Mouse (Mus musculus) myocyte (in vitro differentiated cells): ENCODE measurements at regions not wholly inside any gene's neighbourhood (a gene's known extent, or its start where the extent isn't known, plus 50 kb on each side); places are given as distances from the start of the nearest gene placed in this dataset.

Source experiments
- H3K27me3 ChIP-seq: one replicate; pipeline ENCODE4 v1.6.1; 2011; ENCODE audit not compliant: control insufficient read depth, insufficient read depth, insufficient read length
- H3K36me3 ChIP-seq: one replicate; pipeline ENCODE4 v1.6.1; 2011; ENCODE audit not compliant: control insufficient read depth, insufficient read depth
- H3K4me2 ChIP-seq: one replicate; pipeline ENCODE4 v1.6.1; 2011; ENCODE audit warnings: low read depth, control low read depth
- H3K4me3 ChIP-seq: one replicate; pipeline ENCODE4 v1.5.1; 2011; ENCODE audit warnings: mild to moderate bottlenecking, control low read depth, moderate library complexity
- H3K79me2 ChIP-seq: one replicate; pipeline ENCODE4 v1.6.1; 2011; ENCODE audit not compliant: control insufficient read depth, insufficient read depth
- H3ac ChIP-seq: one replicate; pipeline ENCODE4 v1.6.1; 2011; ENCODE audit not compliant: control insufficient read depth, insufficient read length
- CEBPB ChIP-seq: IDR thresholded peaks from 2 replicates; pipeline ENCODE4 v1.6.1; 2011; ENCODE audit warnings: mild to moderate bottlenecking, moderate library complexity; ENCODE audit not compliant: poor library complexity, insufficient read depth, severe bottlenecking
- E2F4 ChIP-seq: IDR thresholded peaks from one replicate; pipeline ENCODE4 v1.6.1; 2011; ENCODE audit warnings: mild to moderate bottlenecking, control low read depth, moderate library complexity; ENCODE audit not compliant: insufficient read depth
- MAX ChIP-seq: IDR thresholded peaks from one replicate; pipeline ENCODE4 v1.6.1; 2011; ENCODE audit warnings: low read depth, mild to moderate bottlenecking, control low read depth
- MYOD1 ChIP-seq, 3 experiments: IDR thresholded peaks; one replicate each; pipeline ENCODE4 v1.6.1; 2011; ENCODE audit warnings: control low read depth in 2 of 3, low read depth in 2 of 3, mild to moderate bottlenecking in 2 of 3, moderate library complexity in 1 of 3; ENCODE audit not compliant: insufficient read length in 2 of 3, control insufficient read depth in 1 of 3
- MYOG ChIP-seq, 3 experiments: IDR thresholded peaks; one replicate each; pipeline ENCODE4 v1.6.1; 2011; ENCODE audit warnings: control low read depth in 2 of 3, low read depth in 2 of 3, mild to moderate bottlenecking in 2 of 3; ENCODE audit not compliant: insufficient read length in 2 of 3, control insufficient read depth in 1 of 3, insufficient read depth in 1 of 3
- POLR2A ChIP-seq: IDR thresholded peaks from one replicate; pipeline ENCODE4 v1.6.1; 2011; ENCODE audit warnings: low read depth, mild to moderate bottlenecking, control low read depth, moderate library complexity; ENCODE audit not compliant: insufficient read length
- POLR2AphosphoS2 ChIP-seq: IDR thresholded peaks from one replicate; pipeline ENCODE4 v1.6.1; 2011; ENCODE audit warnings: low read depth, control low read depth; ENCODE audit not compliant: insufficient read length
- REST ChIP-seq: IDR thresholded peaks from one replicate; pipeline ENCODE4 v1.6.1; 2011; ENCODE audit warnings: mild to moderate bottlenecking, control low read depth, moderate library complexity; ENCODE audit not compliant: insufficient read depth, insufficient read length
- SRF ChIP-seq: IDR thresholded peaks from one replicate; pipeline ENCODE4 v1.6.1; 2011; ENCODE audit warnings: low read depth; ENCODE audit not compliant: control insufficient read depth, insufficient read length
- TCF12 ChIP-seq: IDR thresholded peaks from one replicate; pipeline ENCODE4 v1.6.1; 2011; ENCODE audit warnings: mild to moderate bottlenecking, control low read depth; ENCODE audit not compliant: poor library complexity, insufficient read depth, severe bottlenecking
- TCF3 ChIP-seq: IDR thresholded peaks from one replicate; pipeline ENCODE4 v1.6.1; 2011; ENCODE audit warnings: low read depth, control low read depth; ENCODE audit not compliant: insufficient read length
- USF1 ChIP-seq: IDR thresholded peaks from one replicate; pipeline ENCODE4 v1.6.1; 2011; ENCODE audit warnings: low read depth, mild to moderate bottlenecking, control low read depth, moderate library complexity

DNA sequence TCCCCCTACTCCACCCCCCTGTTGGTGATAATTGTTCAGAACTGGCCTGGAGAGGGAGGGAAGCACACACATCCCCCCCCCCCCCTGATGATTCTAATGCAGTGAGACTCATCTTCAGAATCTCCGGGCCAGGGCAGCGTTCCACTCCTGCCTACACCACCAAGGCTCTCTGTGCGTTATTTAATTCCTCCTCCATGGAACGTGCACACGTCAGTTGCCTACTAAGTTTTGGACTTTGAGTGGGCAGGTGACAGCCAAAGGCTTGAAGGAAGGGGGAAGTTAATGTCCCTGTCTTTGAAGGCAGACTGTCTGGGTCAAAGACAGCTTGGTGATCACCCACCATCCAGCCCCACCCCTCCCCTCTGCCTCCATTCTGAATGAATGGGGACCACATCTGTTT lies 339.8 kb upstream of the Sall1 start:
- no peaks in the 10 kb centered on the region for H3K79me2 ChIP-seq
- TF ChIP-seq POLR2A (no peak), SRF (no peak), TCF3 (no peak), POLR2AphosphoS2 (no peak), MAX (no peak), REST (no peak), MYOD1 (IDR thresholded peaks at IDR 0.05; ENCODE audit: control insufficient read depth in 1 of 3, insufficient read length in 2 of 3, low read depth in 2 of 3) (no peak), TCF12 (no peak), E2F4 (no peak), USF1 (no peak), CEBPB (no peak), MYOG (IDR thresholded peaks at IDR 0.05; ENCODE audit: control insufficient read depth in 1 of 3, insufficient read depth in 1 of 3, insufficient read length in 2 of 3, low read depth in 2 of 3) (no peak)
- no peak overlapping the region for H3K4me2 ChIP-seq
- H3K4me3 ChIP-seq, result no peak overlapping the region
- H3K36me3 ChIP-seq, result no peaks in the 10 kb centered on the region
- no peaks in the 10 kb centered on the region for H3K27me3 ChIP-seq
- no peak overlapping the region for H3ac ChIP-seq

- H3K27me3 ChIP-seq, result no peaks in the 10 kb centered on the region
- no peak overlapping the region for H3K4me3 ChIP-seq
- no peaks in the 10 kb centered on the region for H3K36me3 ChIP-seq
- no peak overlapping the region for H3K4me2 ChIP-seq
- H3K79me2 ChIP-seq, result no peaks in the 10 kb centered on the region
- TF ChIP-seq MYOG (IDR thresholded peaks at IDR 0.05; ENCODE audit: control insufficient read depth in 1 of 3, insufficient read depth in 1 of 3, insufficient read length in 2 of 3, low read depth in 2 of 3), result no peak
- TF ChIP-seq CEBPB, result no peak
- no peak for TF ChIP-seq MYOD1 (IDR thresholded peaks at IDR 0.05; ENCODE audit: control insufficient read depth in 1 of 3, insufficient read length in 2 of 3, low read depth in 2 of 3)
- no peak for TF ChIP-seq E2F4
- no peak for TF ChIP-seq POLR2A
- TF ChIP-seq REST, result no peak
- TF ChIP-seq USF1, result no peak
- no peak for TF ChIP-seq POLR2AphosphoS2
- TF ChIP-seq SRF, result no peak
- no peak for TF ChIP-seq TCF12
- no peak for TF ChIP-seq TCF3
- TF ChIP-seq MAX, result no peak
- no peak overlapping the region for H3ac ChIP-seq
Measured at GRCm38 (mm10) chr8:89382538-89383380, 338.8 kb upstream of the Sall1 start.

DNA sequence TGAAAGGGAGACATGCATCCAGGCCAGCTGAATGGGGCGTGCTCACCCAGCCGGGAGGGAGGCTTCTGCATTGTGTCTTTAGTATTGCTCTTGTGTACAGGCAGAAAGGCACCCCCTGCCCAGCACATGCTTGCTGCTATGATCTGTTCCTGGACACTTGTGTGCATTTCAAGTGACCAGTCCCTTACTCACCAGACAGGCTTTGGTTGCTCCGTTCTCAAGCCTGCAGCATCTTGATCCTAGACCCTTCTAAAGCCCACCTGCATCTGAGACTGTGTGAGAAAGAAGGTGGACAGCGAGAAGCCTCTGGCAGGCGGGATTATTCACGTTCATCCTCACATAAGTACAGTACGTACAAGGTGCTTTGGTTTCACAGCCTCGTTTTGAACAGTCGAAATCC lies 336.5 kb upstream of the Sall1 start:
- no peaks in the 10 kb centered on the region for H3K27me3 ChIP-seq
- TF ChIP-seq E2F4 (no peak), POLR2AphosphoS2 (no peak), REST (no peak), CEBPB (no peak), TCF12 (no peak), MAX (no peak), POLR2A (no peak), SRF (no peak), USF1 (no peak), MYOG (IDR thresholded peaks at IDR 0.05; ENCODE audit: control insufficient read depth in 1 of 3, insufficient read depth in 1 of 3, insufficient read length in 2 of 3, low read depth in 2 of 3) (no peak)
- no peaks in the 10 kb centered on the region for H3K79me2 ChIP-seq
- no peak overlapping the region for H3K4me2 ChIP-seq
- no peak overlapping the region for H3ac ChIP-seq
- no peaks in the 10 kb centered on the region for H3K36me3 ChIP-seq
- no peak overlapping the region for H3K4me3 ChIP-seq

DNA sequence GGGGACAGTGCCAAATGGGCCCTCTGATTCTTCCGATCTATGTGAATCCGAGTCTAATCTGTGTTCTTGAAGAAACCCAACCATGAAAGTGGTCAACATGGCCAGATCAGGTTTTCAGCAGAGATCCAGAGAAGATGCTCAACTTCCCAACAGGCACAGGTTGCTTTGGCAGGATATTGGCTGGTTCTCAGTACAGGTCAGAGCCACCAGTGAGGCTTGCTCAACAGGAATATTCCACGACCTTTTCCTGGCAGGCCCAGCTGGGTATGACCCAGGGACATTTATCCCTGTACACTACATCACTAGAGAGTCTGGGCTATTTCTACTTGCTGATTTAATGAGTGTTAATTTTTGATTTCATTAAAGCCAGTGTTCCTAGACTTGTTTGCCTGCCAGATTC lies 328.8 kb upstream of the Sall1 start:
- H3K4me2 ChIP-seq, result no peak overlapping the region
- TF ChIP-seq MYOG (IDR thresholded peaks at IDR 0.05; ENCODE audit: control insufficient read depth in 1 of 3, insufficient read depth in 1 of 3, insufficient read length in 2 of 3, low read depth in 2 of 3) (no peak), USF1 (no peak), MAX (no peak), CEBPB (no peak), E2F4 (no peak), TCF12 (no peak), MYOD1 (IDR thresholded peaks at IDR 0.05; ENCODE audit: control insufficient read depth in 1 of 3, insufficient read length in 2 of 3, low read depth in 2 of 3) (no peak), POLR2A (no peak), POLR2AphosphoS2 (no peak), TCF3 (no peak)
- H3K36me3 ChIP-seq, result no peaks in the 10 kb centered on the region
- H3K27me3 ChIP-seq, result no peaks in the 10 kb centered on the region
- no peaks in the 10 kb centered on the region for H3K79me2 ChIP-seq
- H3K4me3 ChIP-seq, result no peak overlapping the region
- H3ac ChIP-seq, result no peak overlapping the region
